Mouse (Mus musculus): ENCODE measurements around the gene Cdk5r1. TPM values are rescaled to one million over a fixed set of nuclear protein-coding genes. Genes with fewer than 3 reads are reported as not detected.

Gene Cdk5r1
- total RNA-seq, 2 experiments from 2014 or later = 1.2 to 1.8 TPM

DNA sequence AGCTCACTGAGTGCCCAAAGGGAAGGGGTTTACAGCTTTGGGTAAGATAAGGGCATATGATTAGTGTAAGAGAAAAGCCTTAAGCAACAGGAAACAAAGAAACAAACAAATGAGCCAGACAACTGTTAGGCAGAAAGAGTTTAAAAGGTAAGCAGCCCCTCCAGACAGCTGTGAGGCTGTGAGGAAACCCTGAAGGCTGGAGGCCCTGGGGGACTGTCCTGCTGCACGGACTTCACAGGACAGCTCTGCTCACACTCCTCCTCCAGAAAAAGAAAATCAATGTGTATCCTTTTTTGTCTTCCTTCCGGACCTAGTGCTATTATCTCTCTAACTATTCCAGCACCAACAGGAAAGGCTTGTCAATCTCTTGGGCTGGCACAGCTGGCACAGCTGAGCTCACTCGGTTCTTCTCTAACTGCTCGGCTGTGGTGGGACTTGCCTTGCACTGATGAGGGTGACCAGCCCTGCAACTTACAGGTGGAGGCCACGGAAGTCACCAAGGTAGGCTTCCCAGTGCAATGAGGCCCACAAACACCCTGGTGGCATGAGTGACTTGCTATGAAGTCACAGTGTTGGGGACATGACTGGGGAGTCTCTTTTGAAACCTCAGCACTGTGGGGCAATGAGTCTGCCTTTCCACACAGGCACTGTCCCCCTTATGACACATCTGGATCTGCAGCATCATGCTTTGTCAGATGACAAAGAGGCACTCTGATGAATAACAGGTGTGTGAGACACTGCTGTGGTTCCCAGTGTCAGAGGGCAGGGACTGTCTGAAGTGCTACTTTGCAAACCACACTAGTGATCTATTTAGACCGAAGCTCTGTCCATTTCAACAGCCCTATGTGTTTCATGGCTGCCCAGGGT, 27.9 kb downstream of the Cdk5r1 start:
- no peak for DNase-seq

DNA sequence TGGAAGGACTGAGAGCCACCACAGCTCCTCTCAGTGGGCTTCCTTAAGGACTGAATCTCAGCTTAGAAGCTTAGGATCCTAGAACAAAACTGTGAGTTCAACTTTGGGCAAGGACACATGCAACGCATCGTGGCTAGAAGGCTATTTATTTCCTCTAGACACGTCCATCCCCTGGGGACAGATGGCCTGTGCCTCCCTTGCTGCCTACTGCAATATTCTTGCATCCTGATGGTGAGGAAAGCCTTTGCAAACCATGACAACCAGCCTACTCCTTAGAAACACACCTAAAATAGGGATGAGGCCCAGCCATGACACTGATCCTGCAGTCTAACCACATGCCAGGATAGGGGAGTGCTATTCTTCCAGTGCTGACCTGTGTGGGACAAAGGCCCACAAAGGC, 28.8 kb downstream of the Cdk5r1 start:
- DNase-seq = no peak

DNA sequence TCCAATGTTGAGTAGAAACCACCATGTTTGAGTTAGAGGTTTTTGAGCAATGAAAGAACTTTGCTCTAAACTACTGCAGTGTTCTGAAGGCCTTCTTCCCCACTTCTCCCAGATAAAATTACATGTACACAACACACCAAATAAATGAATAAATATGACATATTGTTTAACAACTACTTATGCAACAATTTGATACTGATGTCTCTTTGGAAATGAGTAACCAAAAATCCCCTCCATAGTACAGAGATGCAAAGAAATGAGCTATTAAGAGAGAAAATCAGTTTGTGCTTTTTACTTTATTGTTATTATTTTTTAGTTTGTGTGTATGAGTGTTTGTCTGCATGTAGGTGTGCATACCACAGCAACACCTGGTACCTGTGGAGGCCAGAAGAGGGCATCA, 29.7 kb downstream of the Cdk5r1 start:
- DNase-seq = no peak

DNA sequence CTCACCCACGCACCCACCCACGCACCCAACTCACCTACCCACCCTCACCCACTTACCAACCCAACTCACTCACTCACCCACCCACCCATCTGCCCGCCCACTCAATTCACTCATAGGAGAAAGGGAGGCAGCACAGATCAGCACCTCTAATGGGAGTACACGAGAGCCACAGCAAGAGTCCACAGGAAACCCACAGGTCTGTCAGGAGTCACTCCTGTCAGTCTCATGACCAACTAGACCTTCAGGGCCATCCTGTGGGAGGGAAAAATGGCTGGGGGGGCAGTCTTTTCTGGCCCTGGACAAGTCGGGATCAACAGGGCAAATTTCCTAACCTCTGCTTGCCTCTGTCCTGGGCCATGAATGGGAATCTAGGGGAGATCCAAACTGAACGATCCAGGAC, 31.0 kb downstream of the Cdk5r1 start:
- no peak for DNase-seq

DNA sequence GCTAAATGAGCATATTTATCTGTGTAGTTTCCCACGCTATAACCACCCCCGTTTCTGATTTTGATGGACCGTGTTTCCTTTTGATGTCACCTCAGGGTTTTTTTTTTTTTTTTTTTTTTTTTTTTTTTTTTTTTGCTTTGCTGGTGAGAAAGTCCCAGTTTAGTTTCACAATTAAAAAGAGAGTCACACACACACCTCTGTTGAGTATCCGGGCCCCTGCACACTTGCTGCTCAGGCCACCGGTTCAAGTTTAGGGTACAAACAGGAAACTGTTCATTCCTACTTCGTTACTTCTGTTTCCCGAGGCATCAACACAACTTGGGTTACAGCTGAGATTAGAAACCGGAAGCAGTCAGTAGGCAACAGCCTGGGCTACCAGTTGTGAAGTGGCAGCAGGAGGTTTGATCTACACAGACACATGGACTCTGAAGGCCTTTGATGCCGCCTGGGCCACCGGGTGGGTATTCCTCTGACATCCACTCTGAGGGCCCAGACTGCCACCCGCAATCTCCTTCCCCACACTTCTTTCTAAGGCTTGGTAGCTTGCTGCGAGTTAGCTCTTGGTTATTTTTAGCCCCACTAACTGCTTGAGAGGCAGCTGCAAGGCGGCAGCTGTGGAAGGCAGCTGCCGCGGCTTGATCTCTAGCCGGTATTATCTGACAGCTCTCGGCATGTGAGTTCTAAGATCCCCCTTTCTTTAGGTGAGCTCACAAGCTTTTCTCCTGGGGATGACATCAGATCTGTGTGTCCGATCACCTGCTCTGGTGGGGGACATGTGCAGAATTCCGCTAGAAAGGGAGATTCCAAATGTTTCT, 31.7 kb downstream of the Cdk5r1 start:
- peak; percentile 19 for DNase-seq

DNA sequence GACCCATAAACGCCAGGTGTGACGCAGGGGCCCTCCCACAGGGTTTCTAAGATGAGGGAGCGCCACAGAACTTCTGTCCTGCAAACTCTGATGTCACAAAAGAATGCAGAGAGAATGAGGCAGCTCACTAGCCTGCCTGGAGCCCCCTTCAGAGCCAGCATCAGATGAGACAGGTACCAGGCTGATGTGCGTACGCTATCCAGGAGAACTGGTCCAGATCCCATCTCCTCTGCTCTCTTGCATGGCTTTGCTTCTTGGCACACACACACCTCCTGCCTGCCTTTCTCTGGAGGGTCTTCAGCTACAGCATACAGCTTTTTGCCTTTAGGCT, 32.3 kb downstream of the Cdk5r1 start:
- no peak for DNase-seq

GRCm38 (mm10) chr11:80510124-80510523, 33.3 kb downstream of the Cdk5r1 start:
- DNase-seq = no peak

- no peak for DNase-seq
These were observed 35.7 kb downstream of the Cdk5r1 start for GRCm38 (mm10) chr11:80512313-80513056.

- no peak for DNase-seq
These were observed 37.0 kb downstream of the Cdk5r1 start for GRCm38 (mm10) chr11:80513796-80514195.

DNA sequence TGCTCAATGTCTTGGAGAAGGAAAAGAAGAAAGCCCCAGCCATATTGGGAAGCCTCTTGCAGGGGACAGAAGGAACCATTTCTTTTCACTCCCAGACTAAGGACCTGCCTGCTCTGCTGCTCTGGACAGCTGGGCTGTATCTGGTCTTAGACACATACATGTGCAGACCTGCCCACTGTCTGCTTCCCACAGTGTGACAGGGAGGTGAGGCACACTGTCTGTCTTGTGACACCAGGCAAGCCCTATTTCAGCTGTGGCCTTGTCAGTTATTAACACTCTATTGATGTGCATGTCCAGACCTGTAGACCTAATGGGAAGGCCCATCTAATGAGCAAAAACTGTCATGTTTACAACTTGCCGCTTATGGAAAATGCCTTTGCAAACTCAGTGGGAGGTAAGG, 38.5 kb downstream of the Cdk5r1 start:
- no peak for DNase-seq

DNA sequence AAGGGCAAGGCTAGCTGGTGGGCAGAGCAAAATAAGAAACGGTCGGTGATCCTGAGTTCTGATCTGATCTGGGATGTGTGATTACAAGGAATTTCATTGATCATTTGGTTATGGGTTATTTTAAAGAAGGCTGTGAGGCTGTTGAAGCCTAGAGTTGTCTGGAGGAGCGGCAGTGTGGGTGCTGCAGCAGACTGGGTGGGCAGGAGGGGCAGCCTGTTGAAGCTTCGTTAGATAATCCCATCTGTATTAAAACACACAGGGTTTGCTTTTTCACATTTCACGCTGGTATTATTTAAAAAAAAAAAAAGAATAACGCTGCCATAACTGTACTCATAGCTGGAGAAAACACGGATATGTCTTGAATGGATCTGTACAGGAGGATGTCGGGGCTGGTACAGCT, 39.1 kb downstream of the Cdk5r1 start:
- no peak for DNase-seq

- DNase-seq = no peak
These were observed 41.9 kb downstream of the Cdk5r1 start for GRCm38 (mm10) chr11:80518421-80519367.

GRCm38 (mm10) chr11:80521148-80521547, 44.3 kb downstream of the Cdk5r1 start:
- DNase-seq = no peak

DNA sequence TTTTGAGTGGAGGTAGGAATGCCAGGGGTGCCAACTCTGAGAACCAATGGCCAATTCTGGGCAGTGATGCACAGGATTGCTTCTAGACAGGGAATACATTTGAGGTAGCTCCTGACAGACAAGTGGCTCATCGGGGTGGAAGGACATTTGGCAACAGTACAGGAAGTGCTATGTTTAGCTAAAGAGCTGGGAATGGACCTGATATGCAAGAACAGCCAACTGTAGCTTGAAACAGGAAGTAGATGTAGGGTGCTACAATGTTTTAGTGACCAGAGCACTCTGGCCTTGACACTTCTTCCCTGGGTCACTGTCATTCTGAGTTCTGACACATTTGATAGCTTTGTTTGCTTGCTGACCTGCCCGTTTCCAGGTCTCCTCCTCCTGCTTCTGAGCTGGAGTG, 46.0 kb downstream of the Cdk5r1 start:
- DNase-seq = no peak

- no peak for DNase-seq
These were observed 46.6 kb downstream of the Cdk5r1 start for GRCm38 (mm10) chr11:80523410-80523809.

DNA sequence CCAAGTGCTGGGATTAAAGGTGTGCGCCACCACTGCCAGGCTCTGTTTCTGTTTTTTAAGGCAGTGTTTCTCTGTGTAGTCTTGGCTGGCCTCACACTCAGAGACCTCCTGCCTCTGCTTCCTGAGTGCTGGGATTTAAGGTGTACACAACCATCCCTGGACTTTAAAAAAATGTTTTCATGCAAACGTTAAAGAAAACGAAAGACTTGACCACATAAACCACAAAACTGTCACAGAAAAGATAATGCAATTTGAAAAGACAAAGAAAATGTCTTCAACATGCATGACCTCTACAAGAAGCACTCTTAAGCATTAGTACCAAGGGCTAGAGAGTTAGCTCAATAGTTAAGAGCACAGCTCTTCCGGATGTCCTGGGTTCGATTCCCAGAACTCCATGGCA, 47.4 kb downstream of the Cdk5r1 start:
- no peak for DNase-seq

GRCm38 (mm10) chr11:80527697-80528096, 50.9 kb downstream of the Cdk5r1 start:
- DNase-seq = no peak

DNA sequence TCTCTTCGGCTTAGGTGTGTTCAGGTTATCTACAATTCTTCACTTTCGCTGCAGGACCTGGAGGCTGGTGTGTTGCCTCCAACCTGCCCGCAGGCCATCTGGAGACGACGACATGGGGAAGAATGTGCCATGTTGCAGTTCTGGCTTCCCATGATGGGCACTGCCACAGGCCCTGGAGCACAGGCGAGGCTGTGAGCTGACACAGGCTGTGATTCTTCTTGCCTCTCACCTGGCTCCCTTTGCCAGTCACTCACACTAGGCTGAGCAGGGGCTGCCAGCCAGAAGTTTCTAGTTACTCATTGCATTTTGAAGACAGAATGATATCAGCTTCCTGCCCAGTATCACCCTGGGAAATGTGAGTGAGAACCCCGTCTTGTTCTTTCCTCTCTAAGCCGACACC, 52.3 kb downstream of the Cdk5r1 start:
- no peak for DNase-seq
